Mouse (Mus musculus) liver, postnatal 0 days (tissue): Measurements from ENCODE around the gene Nsg2. TPM values are rescaled to one million over a fixed set of nuclear protein-coding genes. Genes with fewer than 3 reads are reported as not detected.

Experiments used
- ATAC-seq: fragments of 200-750 bp; cut with Nextera tagmentation; 2 replicates; pipeline ENCODE4 v1.8.0; 2017; ENCODE audit warnings: mild to moderate bottlenecking, moderate library complexity
- DNase-seq: peaks from one replicate; pipeline ENCODE4 v3.0.0-alpha.2; 2016
- H3K27ac ChIP-seq: fragments of 300-500 bp; sonication (generic); 2 replicates; pipeline ENCODE4 v1.5.1; 2014; ENCODE audit warnings: antibody characterized with exemption, moderate library complexity, mild to moderate bottlenecking, low read depth
- H3K27me3 ChIP-seq: fragments of 300-500 bp; sonication (generic); 2 replicates; pipeline ENCODE4 v1.6.1; 2014; ENCODE audit warnings: low read length, control low read depth, mixed read lengths; ENCODE audit not compliant: insufficient read depth
- H3K36me3 ChIP-seq: fragments of 300-500 bp; sonication (generic); replicated peaks from 2 replicates; pipeline ENCODE4 v1.6.1; 2014; ENCODE audit warnings: mild to moderate bottlenecking, control low read depth, low read length, moderate library complexity, mixed read lengths; ENCODE audit not compliant: insufficient read depth
- H3K4me1 ChIP-seq: fragments of 300-500 bp; sonication (generic); 2 replicates; pipeline ENCODE4 v1.6.1; 2014; ENCODE audit warnings: antibody characterized with exemption, mild to moderate bottlenecking, control low read depth; ENCODE audit not compliant: insufficient read depth
- H3K4me2 ChIP-seq: fragments of 300-500 bp; sonication (generic); 2 replicates; pipeline ENCODE4 v1.6.1; 2014; ENCODE audit warnings: low read depth, mild to moderate bottlenecking, low read length, moderate library complexity, mixed read lengths
- H3K4me3 ChIP-seq: fragments of 300-500 bp; sonication (generic); 2 replicates; pipeline ENCODE4 v1.5.1; 2014; ENCODE audit warnings: low read depth, low read length
- H3K9ac ChIP-seq: fragments of 300-500 bp; sonication (generic); replicated peaks from 2 replicates; pipeline ENCODE4 v1.6.1; 2014; ENCODE audit warnings: mild to moderate bottlenecking, moderate library complexity
- H3K9me3 ChIP-seq: fragments of 300-500 bp; sonication (generic); 2 replicates; pipeline ENCODE4 v1.6.1; 2016; ENCODE audit warnings: mild to moderate bottlenecking, control low read depth, low read length, mixed read lengths
- CTCF ChIP-seq: sonication (generic); IDR thresholded peaks from 2 replicates; pipeline ENCODE4 v1.5.1; 2016; ENCODE audit warnings: antibody characterized with exemption, low read depth
- EP300 ChIP-seq: IDR thresholded peaks from 2 replicates; pipeline ENCODE4 v1.6.1; 2016; ENCODE audit warnings: antibody characterized with exemption, low read depth, mild to moderate bottlenecking
- WGBS: fragments of 180-500 bp; shearing (Covaris S2); extraction: QIAGEN DNeasy Blood & Tissue Kit; methylation state at CpG from one replicate; pipeline ENCODE4 v1.1.7; 2014; ENCODE audit not compliant: insufficient replicate concordance; 5-methylcytosine and 5-hydroxymethylcytosine counted together
- polyA plus RNA-seq: library from polyadenylated mRNA; unstranded; fragments of >200 nt; fragmentation: Nextera tagmentation; extraction: Ambion mirVana; gene quantifications from 2 replicates; pipeline ENCODE4 v1.2.1, GENCODE M21; 2015

Gene Nsg2
- polyA plus RNA-seq, 1 experiment from 2014 or later: not detected

DNA sequence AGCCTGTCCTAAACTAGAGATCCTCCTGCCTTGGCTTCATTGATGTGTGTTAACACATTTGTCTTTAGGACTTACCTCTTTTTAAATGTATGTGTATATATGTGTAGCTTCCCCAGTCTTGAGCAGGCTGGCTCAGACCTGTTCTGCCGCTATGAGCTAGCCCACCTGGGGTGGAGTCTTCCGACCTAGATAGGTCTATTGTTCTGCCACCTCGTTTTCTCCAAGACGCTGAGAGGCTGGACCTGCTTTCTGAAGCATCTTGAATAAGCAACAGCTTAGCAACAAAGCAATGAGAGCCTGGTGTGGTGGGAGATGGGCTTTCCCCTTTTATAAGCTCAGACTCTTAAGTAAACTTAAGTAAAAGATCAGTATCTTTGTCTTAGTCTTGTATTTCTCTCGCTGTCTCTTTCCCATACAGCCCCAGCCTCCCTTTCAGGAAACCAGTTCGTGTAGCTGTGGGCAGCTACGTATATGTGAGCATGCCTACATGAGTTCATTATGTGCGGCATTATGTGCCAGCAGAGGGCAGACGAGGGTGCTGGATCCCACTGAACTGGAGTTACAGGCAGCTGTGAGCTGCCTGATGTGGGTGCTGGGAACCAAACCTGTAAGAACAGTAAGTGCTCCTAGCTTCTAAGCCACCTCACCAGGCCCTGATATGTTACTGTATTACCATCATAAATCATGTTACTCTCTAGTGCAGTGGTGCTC lies 104.3 kb downstream of the Nsg2 start:
- Histone ChIP-seq H3K9me3 (no peaks in the 10 kb centered on the region), H3K27ac (no peak overlapping the region), H3K27me3 (0 out of 2 replicates have a peak, but pooled peaks cover 3% of the 10 kb centered on the region), H3K4me3 (no peak overlapping the region), H3K9ac (no peak overlapping the region), H3K4me1 (0 out of 2 replicates have a peak, but pooled peaks cover 2% of the 10 kb centered on the region), H3K4me2 (no peak overlapping the region), H3K36me3 (no peaks in the 10 kb centered on the region)
- no peak for ATAC-seq
- TF ChIP-seq CTCF: no peak
- 60% methylated on average over 9 of the region's 9 CpGs for WGBS
- no peak for DNase-seq

DNA sequence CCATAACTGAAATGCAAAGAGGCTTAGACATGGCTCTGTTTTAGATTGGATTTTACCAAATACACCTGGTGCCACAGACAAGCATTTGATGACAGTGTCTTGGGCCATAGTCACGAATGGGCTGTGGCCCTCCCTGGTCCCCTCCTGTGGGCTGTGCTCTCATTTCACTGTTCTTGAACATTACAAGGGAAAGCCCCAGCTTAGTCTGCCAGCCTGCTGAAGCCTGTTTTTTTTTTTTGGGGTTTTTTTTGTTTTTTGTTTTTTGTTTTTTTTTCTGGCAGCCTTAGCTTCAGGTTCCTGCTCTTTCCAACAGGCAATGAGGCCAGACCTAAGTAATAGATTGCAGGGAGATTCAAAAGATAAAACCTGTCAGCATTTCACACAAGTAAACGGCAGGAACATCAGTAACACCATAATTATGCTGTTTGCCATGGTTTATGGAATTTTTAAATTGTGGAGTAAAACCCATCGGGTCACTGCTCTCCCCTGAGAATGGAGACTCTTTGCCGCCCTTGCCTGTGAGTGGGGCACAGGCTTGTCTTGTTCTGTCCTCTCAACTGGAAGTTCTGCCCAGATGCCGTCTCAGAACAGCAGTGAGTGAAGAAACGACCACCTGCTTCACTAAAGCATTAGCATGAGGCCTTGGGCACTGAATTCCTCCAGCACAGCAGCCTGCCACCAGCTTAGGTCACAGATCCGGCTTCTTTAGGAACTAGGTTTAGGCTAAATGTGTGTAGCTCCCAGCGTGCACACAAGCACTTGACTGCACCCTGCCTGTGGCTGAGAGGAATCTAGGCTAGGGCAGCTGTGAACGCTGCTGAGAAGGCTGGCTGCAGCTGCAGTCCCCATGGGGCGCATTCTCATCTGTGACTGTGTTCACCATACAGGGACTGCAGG lies 105.7 kb downstream of the Nsg2 start:
- no peak overlapping the region for H3K4me3 ChIP-seq
- TF ChIP-seq CTCF: 0 out of 2 replicates have a peak, but pooled peaks have one; percentile 11
- no peak for TF ChIP-seq EP300
- no peaks in the 10 kb centered on the region for H3K36me3 ChIP-seq
- no peaks in the 10 kb centered on the region for H3K9me3 ChIP-seq
- H3K9ac ChIP-seq: no peak overlapping the region
- H3K4me1 ChIP-seq: 0 out of 2 replicates have a peak, but pooled peaks cover 2% of the 10 kb centered on the region
- H3K4me2 ChIP-seq: no peak overlapping the region
- no peak overlapping the region for H3K27ac ChIP-seq
- DNase-seq (no peak), ATAC-seq (no peak)
- H3K27me3 ChIP-seq: 0 out of 2 replicates have a peak, but pooled peaks cover 3% of the 10 kb centered on the region
- 52% methylated on average over 10 of the region's 10 CpGs for WGBS

- no peak overlapping the region for H3K9ac ChIP-seq
- no peak for DNase-seq
- no peak for TF ChIP-seq CTCF
- TF ChIP-seq EP300: no peak
- 0 out of 2 replicates have a peak, but pooled peaks cover 3% of the 10 kb centered on the region for H3K27me3 ChIP-seq
- no peak for ATAC-seq
- H3K4me3 ChIP-seq: no peak overlapping the region
- H3K4me2 ChIP-seq: no peak overlapping the region
- no peak overlapping the region for H3K27ac ChIP-seq
- 0 out of 2 replicates have a peak, but pooled peaks cover 2% of the 10 kb centered on the region for H3K4me1 ChIP-seq
- no peaks in the 10 kb centered on the region for H3K36me3 ChIP-seq
- no peaks in the 10 kb centered on the region for H3K9me3 ChIP-seq
- WGBS: 80% methylated on average over 4 of the region's 4 CpGs
Observed at GRCm38 (mm10) chr11:32106647-32106985, 106.4 kb downstream of the Nsg2 start.

GRCm38 (mm10) chr11:32108441-32108840 lies 108.2 kb downstream of the Nsg2 start:
- 70% methylated on average over 8 of the region's 8 CpGs for WGBS
- Histone ChIP-seq H3K9ac (no peak overlapping the region), H3K4me2 (no peak overlapping the region), H3K27me3 (no peaks in the 10 kb centered on the region), H3K4me1 (no peaks in the 10 kb centered on the region), H3K27ac (no peak overlapping the region), H3K36me3 (no peaks in the 10 kb centered on the region), H3K4me3 (no peak overlapping the region), H3K9me3 (no peaks in the 10 kb centered on the region)
- TF ChIP-seq CTCF (no peak), EP300 (no peak)
- no peak for DNase-seq
- no peak for ATAC-seq

Other genes starting within 250 kb of the Nsg2 start
- 7.0 and 10.0 TPM in 2 replicates for gene Cpeb4, start 128.3 kb upstream of the Nsg2 start, polyA plus RNA-seq
- gene 4930524B15Rik, start 34.9 kb upstream of the Nsg2 start, polyA plus RNA-seq: not detected in 2 replicates
- 0.05 TPM in 1 of 2 replicates, not detected in the other for gene Il9r, start 199.8 kb downstream of the Nsg2 start, polyA plus RNA-seq
- gene Snrnp25, start 205.0 kb downstream of the Nsg2 start, polyA plus RNA-seq: 30.1 and 32.9 TPM in 2 replicates
- gene Rhbdf1, start 221.8 kb downstream of the Nsg2 start, polyA plus RNA-seq: 4.8 and 6.4 TPM in 2 replicates
- 13.5 and 14.2 TPM in 2 replicates for gene Mpg, start 226.0 kb downstream of the Nsg2 start, polyA plus RNA-seq